Mouse (Mus musculus) megakaryocyte, adult 5-6 weeks (primary cell): ENCODE measurements around the gene Hmgcll1. TPM values are rescaled to one million over a fixed set of nuclear protein-coding genes. Genes with fewer than 3 reads are reported as not detected.

Experiments used
- total RNA-seq, 2 experiments: library from RNA; stranded (forward) in 1 of 2; stranded (reverse) in 1 of 2; fragments of 153-499, 151-499 nt in 1 of 2; fragments of 221-1000, 200-1000 nt in 1 of 2; gene quantifications; 2 replicates each; pipeline versions ENCODE4 v1.2.3 to v1.2.4; 2015 to 2017

Hmgcll1 gene
- total RNA-seq, 2 experiments from 2014 or later: 0.54 TPM; not detected in 1

Other genes starting within 250 kb of the Hmgcll1 start
- gene Bmp5, start 239.5 kb upstream of the Hmgcll1 start, total RNA-seq (2015): not detected in 2 replicates
- 0.53 TPM in 1 of 2 replicates, not detected in the other for gene Bmp5, start 239.5 kb upstream of the Hmgcll1 start, total RNA-seq (2017)
- not detected in 2 replicates for gene Gfral, start 198.8 kb downstream of the Hmgcll1 start, total RNA-seq (2015)
- not detected in 2 replicates for gene Gfral, start 198.8 kb downstream of the Hmgcll1 start, total RNA-seq (2017)